Mouse (Mus musculus) kidney, postnatal 10 days (tissue): ENCODE results near the gene 9930022D16Rik.
A peak's percentile ranks its signal among the peaks of the same experiment; 100 is the strongest.

Experiments used
- DNase-seq: peaks from one replicate; pipeline ENCODE4 v3.0.0; 2021; ENCODE audit warnings: mixed read lengths

The 9930022D16Rik gene

GRCm38 (mm10) chr11:109417472-109418040 is 3.8 kb downstream of the 9930022D16Rik start:
- DNase-seq = no peak

- no peak for DNase-seq
These were observed 5.7 kb downstream of the 9930022D16Rik start for GRCm38 (mm10) chr11:109419461-109419860.

DNA sequence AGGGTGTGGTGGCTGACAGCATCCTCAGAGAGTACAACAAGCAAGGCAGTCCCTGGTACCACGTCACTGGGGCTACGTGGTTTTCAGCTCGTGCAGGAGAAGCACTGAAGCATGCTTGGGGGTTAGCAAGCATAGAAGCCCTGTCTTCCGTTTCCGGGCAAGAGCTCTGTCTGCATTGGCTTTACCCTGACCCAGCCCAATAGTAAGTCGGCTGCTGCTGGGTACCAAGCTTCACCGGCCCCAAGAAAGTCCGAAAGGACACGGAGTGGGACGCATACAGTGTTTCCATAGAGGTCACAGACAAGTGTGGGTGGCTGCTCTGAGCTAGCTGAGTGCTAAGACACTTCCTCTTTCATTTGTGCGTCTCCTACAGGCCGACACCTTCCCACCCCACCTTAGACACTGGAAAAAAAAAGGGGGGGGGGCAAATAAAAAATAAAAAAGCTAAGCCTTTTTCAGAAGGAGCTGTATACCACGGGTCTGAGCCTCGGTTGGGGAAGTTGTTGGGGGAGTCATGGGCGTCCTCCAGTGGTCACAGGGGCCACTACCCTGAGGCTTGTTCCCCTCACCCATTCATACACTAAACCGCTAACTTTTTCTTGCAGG is 6.3 kb downstream of the 9930022D16Rik start:
- DNase-seq = peak; percentile 22

GRCm38 (mm10) chr11:109420567-109420962 is 6.8 kb downstream of the 9930022D16Rik start:
- no peak for DNase-seq

GRCm38 (mm10) chr11:109421205-109421604 is 7.5 kb downstream of the 9930022D16Rik start:
- no peak for DNase-seq

- no peak for DNase-seq
These were observed 8.5 kb downstream of the 9930022D16Rik start for GRCm38 (mm10) chr11:109422263-109422662.

- peak; percentile 55 for DNase-seq
These were observed 9.6 kb downstream of the 9930022D16Rik start for GRCm38 (mm10) chr11:109423294-109423693.

DNA sequence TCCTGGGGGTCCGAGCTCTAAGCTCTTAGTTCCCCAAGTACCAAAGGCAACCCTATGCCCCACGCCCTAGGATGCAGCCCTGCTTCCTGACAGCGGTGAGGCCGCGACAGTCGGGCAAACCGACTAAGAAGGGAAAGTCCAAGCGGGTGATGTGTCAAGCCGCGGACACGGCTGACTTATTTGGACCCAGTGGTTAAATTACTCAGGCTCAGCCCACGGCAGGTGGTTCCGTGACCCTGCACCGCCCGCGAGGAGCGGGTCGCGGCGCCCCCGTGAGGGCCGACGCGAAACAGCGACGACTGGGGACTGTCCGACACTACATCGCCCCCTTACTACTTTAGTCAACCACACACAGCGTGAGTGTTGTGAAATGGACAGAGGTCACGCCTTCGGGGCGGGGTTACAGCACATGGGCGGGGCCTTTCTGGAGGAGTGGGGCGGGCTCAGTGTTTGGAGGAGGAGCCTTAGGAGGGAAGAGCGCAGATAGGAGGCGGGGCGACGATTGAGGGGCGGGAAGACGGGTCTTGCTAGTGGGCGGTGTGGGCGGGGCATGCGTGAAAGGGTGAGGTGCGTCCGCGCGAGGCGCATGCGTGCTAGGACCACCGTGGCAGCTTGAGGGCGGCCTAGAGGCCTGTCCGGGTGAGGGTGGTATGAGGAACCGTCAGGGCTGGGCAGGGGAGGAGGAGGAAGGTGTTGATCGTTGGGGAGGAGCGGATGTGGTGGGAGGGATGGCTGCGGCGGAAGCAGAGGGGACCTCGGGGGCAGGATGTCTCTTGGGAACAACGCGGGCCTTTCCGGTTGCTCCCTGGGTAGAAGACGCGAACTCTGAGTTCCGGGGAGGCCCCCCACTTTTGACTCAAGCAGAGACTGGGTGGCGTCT is 11.9 kb downstream of the 9930022D16Rik start, which contains the start of gene Amz2:
Amz2 (plus strand) TSS at position 555 of the 880 bp plus-strand sequence.
- peak; percentile 100 for DNase-seq

- no peak for DNase-seq
These were observed 12.5 kb downstream of the 9930022D16Rik start for GRCm38 (mm10) chr11:109426272-109426586.

DNA sequence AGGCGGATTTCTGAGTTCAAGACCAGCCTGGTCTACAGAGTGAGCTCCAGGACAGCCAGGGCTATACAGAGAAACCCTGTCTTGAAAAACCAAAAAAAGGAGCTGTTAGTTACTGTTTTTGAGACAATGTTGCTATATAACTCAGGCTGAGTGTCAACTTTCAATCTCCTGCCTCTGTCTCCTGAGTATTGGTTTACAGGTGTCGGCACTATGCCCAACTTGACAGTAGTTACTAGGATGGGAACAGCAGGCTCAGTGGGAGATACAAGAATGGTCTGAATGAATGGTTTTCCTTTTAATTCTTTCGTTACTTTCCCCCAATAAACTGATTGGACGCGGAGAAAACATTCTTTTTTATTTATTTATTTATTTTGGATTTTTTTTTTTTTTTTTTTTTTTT is 13.6 kb downstream of the 9930022D16Rik start:
- DNase-seq = no peak

GRCm38 (mm10) chr11:109434233-109434798 is 20.6 kb downstream of the 9930022D16Rik start:
- DNase-seq = no peak

DNA sequence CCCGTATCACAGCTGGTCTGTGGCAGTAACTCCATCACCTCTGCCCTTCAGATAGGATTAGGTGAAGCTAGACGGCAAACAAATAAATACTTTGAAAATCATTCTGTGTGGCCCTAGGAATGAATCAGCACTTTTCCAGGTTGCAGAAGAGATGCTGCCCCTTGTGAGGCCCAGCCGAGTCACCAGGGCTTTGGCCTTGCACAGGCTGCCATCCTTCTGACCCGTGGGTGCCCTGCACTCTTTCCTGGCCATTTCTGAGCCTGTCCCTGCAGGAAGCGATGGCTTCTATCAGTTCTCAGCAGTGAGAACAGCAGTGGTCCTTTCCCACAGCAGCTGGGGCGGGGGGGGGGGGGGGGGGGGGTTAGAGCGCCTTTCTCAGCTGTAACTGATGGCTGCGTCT is 23.2 kb downstream of the 9930022D16Rik start:
- DNase-seq = no peak

DNA sequence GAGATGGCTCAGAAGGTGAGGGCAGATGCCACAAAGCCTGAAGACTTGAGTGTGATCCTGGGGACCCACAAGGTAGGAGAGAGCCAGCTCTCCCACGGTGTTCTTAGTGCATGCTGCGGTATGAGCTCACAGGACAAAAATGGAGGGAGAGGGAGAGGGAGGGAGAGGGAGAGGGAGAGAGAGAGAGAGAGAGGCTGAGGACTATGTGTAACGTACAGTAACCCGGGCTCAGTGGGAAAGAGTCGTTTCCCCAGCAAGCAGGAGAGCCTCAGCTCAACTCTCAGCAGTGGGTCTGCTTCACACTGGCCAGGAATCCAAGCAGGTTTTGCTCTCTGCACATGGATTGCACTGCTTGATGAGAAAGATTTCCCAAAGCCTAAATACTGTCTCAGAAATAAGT is 25.5 kb downstream of the 9930022D16Rik start:
- no peak for DNase-seq

GRCm38 (mm10) chr11:109439829-109440340 is 26.2 kb downstream of the 9930022D16Rik start:
- peak; percentile 88 for DNase-seq

DNA sequence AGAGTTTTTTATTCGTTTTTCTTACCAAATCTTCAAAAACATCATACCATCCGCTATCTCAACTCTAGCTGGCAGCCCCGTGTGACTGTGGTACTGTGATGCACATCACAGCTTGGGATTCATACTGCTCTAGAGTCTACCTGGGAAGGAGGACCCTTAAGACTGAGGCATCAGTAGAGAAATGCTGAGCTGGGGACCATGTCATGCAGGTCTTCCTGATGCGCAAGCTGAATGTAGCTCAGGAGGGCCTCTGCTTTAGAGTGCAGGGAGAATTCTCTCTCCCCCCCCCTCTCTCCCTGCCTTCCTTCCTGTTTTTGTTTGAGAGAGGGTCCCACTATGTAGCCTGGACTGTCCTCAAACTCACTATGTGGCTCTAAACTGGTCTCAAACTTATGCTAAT is 26.9 kb downstream of the 9930022D16Rik start:
- DNase-seq = no peak

DNA sequence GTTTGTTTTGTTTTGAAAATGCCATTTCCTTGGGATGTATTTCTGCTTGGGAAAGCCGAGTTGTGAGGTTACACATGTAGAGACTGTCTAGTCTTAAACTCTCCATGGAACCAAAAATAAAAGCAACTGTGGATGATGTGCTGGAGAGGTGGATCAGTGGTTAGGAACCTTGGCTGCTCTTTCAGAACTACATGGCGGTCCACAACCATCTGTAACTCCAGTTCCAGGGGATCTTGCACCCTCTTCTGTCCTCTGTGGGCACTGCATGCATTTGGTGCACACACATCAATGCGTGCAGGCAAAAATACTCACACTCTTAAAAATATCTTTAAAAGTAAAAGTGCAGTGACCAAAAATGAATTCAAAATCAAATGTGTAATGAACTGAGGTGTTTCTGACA is 27.4 kb downstream of the 9930022D16Rik start:
- DNase-seq = peak; percentile 61

DNA sequence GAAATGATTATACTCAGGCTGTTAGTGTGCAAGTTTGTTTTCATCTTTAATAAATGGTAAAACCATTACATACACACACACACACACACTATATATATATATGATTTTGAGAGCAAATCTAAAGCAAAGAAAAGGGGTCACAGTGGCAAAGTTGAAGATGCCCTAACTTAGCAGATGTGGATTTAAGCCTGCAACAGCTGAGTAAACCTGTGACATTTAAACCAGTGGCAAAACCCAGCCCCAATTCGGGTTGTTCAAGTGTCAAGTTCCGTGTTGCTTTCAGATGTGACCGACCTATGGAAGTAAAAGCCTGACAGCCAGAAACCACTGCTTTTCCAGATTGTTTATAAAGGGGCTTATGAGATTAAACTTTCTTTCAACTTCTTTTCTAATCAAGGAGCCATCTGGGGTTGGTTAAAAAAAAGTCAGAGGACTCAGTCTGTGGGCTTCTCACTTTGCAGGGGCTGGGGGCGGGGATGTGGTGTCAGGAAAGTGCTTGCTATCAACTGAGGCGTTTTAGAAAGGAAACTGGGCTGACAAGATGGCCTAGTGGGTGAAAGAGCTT is 28.5 kb downstream of the 9930022D16Rik start:
- DNase-seq = no peak

GRCm38 (mm10) chr11:109443468-109444263 is 29.9 kb downstream of the 9930022D16Rik start:
- DNase-seq = no peak

GRCm38 (mm10) chr11:109444600-109444999 is 30.9 kb downstream of the 9930022D16Rik start:
- peak; percentile 48 for DNase-seq

DNA sequence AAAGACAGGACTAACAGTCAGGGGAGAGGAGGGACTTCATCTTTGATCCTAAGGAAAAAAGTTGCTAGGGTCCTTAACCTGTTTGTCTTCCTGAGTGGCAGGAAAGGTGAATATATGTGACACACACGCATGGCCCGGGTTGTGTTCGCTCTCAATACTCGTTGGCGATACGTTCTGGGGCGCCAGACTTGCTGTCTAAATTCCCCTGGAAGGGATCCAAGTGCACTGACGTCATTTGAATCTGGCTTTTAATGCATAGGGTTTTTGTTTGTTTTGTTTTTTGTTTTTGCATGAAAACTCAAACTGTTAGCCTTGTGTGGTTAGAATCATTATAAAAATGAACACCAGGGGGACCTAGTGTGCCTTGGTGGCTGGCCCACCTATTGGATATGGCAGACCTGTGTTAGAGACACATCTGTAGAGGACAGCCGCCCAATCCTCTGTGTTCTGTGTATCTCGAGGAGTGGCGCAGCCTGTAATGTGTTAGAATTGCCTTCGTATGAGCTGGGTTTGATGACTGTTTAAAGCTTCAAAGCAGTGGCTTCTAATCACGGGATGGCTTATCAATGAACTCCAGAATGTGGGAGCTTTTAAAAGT is 31.8 kb downstream of the 9930022D16Rik start:
- peak; percentile 32 for DNase-seq

- DNase-seq = no peak
These were observed 37.5 kb downstream of the 9930022D16Rik start for GRCm38 (mm10) chr11:109451169-109451568.

- DNase-seq = no peak
These were observed 42.5 kb downstream of the 9930022D16Rik start for GRCm38 (mm10) chr11:109456261-109456660.
